Mouse (Mus musculus) bone marrow macrophage, adult 2 months (primary cell): ENCODE results near the gene Zan.

ENCODE experiments used
- CTCF ChIP-seq: IDR thresholded peaks from 2 replicates; pipeline ENCODE4 v1.5.1; 2012; ENCODE audit warnings: low read depth, mild to moderate bottlenecking, low read length, moderate library complexity
- POLR2A ChIP-seq: IDR thresholded peaks from 2 replicates; pipeline ENCODE4 v1.6.1; 2012; ENCODE audit warnings: mild to moderate bottlenecking, low read depth, low read length, borderline replicate concordance

DNA sequence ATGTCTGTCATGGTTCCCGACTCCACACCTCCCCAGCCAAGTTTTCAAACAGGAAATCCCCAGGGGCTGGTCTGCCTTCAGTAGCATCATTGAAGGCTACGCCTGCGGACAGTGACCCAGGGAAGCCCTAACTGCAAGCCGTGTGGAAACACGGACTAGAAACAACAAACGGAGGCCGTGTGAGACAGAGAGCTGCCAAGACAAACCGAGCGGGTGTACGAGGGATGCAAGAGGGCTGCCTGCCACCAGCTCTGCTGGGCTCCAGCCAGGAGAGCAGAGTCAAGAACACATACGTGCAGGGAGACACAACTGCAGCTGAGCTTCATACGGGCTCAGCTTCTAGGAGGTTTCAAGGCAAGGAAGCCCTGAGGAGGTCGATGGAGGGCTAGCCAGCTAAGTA lies 17.0 kb upstream of the Zan start:
- TF ChIP-seq POLR2A = no peak
- no peak for TF ChIP-seq CTCF
